Mouse (Mus musculus) MEL (cell line): Measurements from ENCODE around the gene Tcte1. TPM values are rescaled to one million over a fixed set of nuclear protein-coding genes. Genes with fewer than 3 reads are reported as not detected.

ENCODE experiments used
- DNase-seq: peaks from one replicate; pipeline ENCODE4 v3.0.0; 2011; ENCODE audit warnings: low read depth, low spot score
- H3K27ac ChIP-seq: 2 replicates; pipeline ENCODE4 v1.5.1; 2012; ENCODE audit warnings: low read depth, mild to moderate bottlenecking, control low read depth, low read length, moderate library complexity; ENCODE audit not compliant: control insufficient read depth
- H3K27me3 ChIP-seq, 2 experiments: fragments of 150-350 bp in 1 of 2; sonication (generic) in 1 of 2; 2 replicates each; pipeline ENCODE4 v1.6.1; 2012; ENCODE audit warnings: low read length in 2 of 2, mild to moderate bottlenecking in 2 of 2, improper control_type of control experiment in 1 of 2, moderate library complexity in 1 of 2; ENCODE audit not compliant: insufficient read depth in 2 of 2, control insufficient read depth in 1 of 2
- H3K36me3 ChIP-seq, 2 experiments: 2 replicates each; pipeline ENCODE4 v1.6.1; 2012 to 2014; ENCODE audit warnings: low read length in 2 of 2, improper control_type of control experiment in 1 of 2, inconsistent platforms in 1 of 2, mild to moderate bottlenecking in 1 of 2; ENCODE audit not compliant: insufficient read depth in 2 of 2, control insufficient read depth in 1 of 2
- H3K4me1 ChIP-seq, 2 experiments: fragments of 150-350 bp in 1 of 2; sonication (generic) in 1 of 2; 2 replicates each; pipeline ENCODE4 v1.6.1; 2012; ENCODE audit warnings: low read length in 2 of 2, improper control_type of control experiment in 1 of 2, mild to moderate bottlenecking in 1 of 2; ENCODE audit not compliant: insufficient read depth in 2 of 2, control insufficient read depth in 1 of 2
- H3K4me3 ChIP-seq, 2 experiments: fragments of 150-350 bp in 1 of 2; sonication (generic) in 1 of 2; 2 replicates each; pipeline ENCODE4 v1.5.1; 2012; ENCODE audit warnings: low read depth in 2 of 2, low read length in 2 of 2, mild to moderate bottlenecking in 2 of 2, moderate library complexity in 2 of 2, control low read depth in 1 of 2, improper control_type of control experiment in 1 of 2; ENCODE audit not compliant: control insufficient read depth in 1 of 2, insufficient read depth in 1 of 2
- H3K79me2 ChIP-seq: 2 replicates; pipeline ENCODE4 v1.6.1; 2012; ENCODE audit warnings: mild to moderate bottlenecking, low read length, moderate library complexity; ENCODE audit not compliant: control insufficient read depth, poor library complexity, insufficient read depth
- H3K9ac ChIP-seq: 2 replicates; pipeline ENCODE4 v1.6.1; 2012; ENCODE audit warnings: low read depth, mild to moderate bottlenecking, control low read depth, low read length, moderate library complexity; ENCODE audit not compliant: control insufficient read depth, poor library complexity, severe bottlenecking
- H3K9me3 ChIP-seq: fragments of 150-350 bp; sonication (generic); replicated peaks from 2 replicates; pipeline ENCODE4 v1.6.1; 2012; ENCODE audit warnings: mild to moderate bottlenecking, low read length, improper control_type of control experiment, moderate library complexity; ENCODE audit not compliant: insufficient read depth
- BHLHE40 ChIP-seq: IDR thresholded peaks from 2 replicates; pipeline ENCODE4 v1.6.1; 2012; ENCODE audit warnings: low read depth, mild to moderate bottlenecking, inconsistent platforms, low read length, improper control_type of control experiment, borderline replicate concordance
- CHD2 ChIP-seq: IDR thresholded peaks from 2 replicates; pipeline ENCODE4 v1.6.1; 2011; ENCODE audit warnings: low read length, improper control_type of control experiment
- EP300 ChIP-seq, 2 experiments: IDR thresholded peaks; 2 replicates each; pipeline ENCODE4 v1.6.1; 2011; ENCODE audit warnings: improper control_type of control experiment in 2 of 2, low read length in 2 of 2, low read depth in 1 of 2, mild to moderate bottlenecking in 1 of 2
- ETS1 ChIP-seq: IDR thresholded peaks from 2 replicates; pipeline ENCODE4 v1.6.1; 2012; ENCODE audit warnings: low read depth, mild to moderate bottlenecking, inconsistent platforms, low read length, improper control_type of control experiment, moderate library complexity
- MAFK ChIP-seq: IDR thresholded peaks from 2 replicates; pipeline ENCODE4 v1.6.1; 2011; ENCODE audit warnings: low read depth, mild to moderate bottlenecking, low read length, improper control_type of control experiment, borderline replicate concordance
- MAX ChIP-seq: IDR thresholded peaks from 2 replicates; pipeline ENCODE4 v1.6.1; 2011; ENCODE audit warnings: low read length, improper control_type of control experiment
- MAZ ChIP-seq: IDR thresholded peaks from 2 replicates; pipeline ENCODE4 v1.6.1; 2012; ENCODE audit warnings: low read depth, mild to moderate bottlenecking, inconsistent platforms, low read length, improper control_type of control experiment
- MXI1 ChIP-seq: IDR thresholded peaks from 2 replicates; pipeline ENCODE4 v1.6.1; 2011; ENCODE audit warnings: mild to moderate bottlenecking, low read depth, low read length, improper control_type of control experiment
- MYC ChIP-seq: IDR thresholded peaks from 2 replicates; pipeline ENCODE4 v1.6.1; 2011; ENCODE audit warnings: low read depth, mild to moderate bottlenecking, low read length, improper control_type of control experiment, moderate library complexity
- NELFE ChIP-seq: IDR thresholded peaks from 2 replicates; pipeline ENCODE4 v1.6.1; 2011; ENCODE audit warnings: low read depth, low read length, improper control_type of control experiment
- NRF1 ChIP-seq: IDR thresholded peaks from 2 replicates; pipeline ENCODE4 v1.6.1; 2014; ENCODE audit warnings: low read depth, mild to moderate bottlenecking, inconsistent platforms, low read length, improper control_type of control experiment, moderate library complexity; ENCODE audit not compliant: poor library complexity, insufficient read depth, severe bottlenecking
- RAD21 ChIP-seq: IDR thresholded peaks from 2 replicates; pipeline ENCODE4 v1.6.1; 2011; ENCODE audit warnings: mild to moderate bottlenecking, low read depth, low read length, improper control_type of control experiment
- SMC3 ChIP-seq: IDR thresholded peaks from 2 replicates; pipeline ENCODE4 v1.6.1; 2011; ENCODE audit warnings: low read depth, low read length, improper control_type of control experiment
- TBP ChIP-seq: IDR thresholded peaks from 2 replicates; pipeline ENCODE4 v1.8.0; 2011; ENCODE audit warnings: low read depth, low read length, improper control_type of control experiment
- UBTF ChIP-seq: IDR thresholded peaks from 2 replicates; pipeline ENCODE4 v1.6.1; 2012; ENCODE audit warnings: low read depth, mild to moderate bottlenecking, inconsistent platforms, low read length, improper control_type of control experiment, moderate library complexity, borderline replicate concordance; ENCODE audit not compliant: insufficient read depth
- USF2 ChIP-seq, 2 experiments: IDR thresholded peaks; 2 replicates each; pipeline ENCODE4 v1.6.1; 2011 to 2012; ENCODE audit warnings: improper control_type of control experiment in 2 of 2, low read length in 2 of 2, borderline replicate concordance in 1 of 2, inconsistent platforms in 1 of 2, low read depth in 1 of 2, mild to moderate bottlenecking in 1 of 2; ENCODE audit not compliant: insufficient read depth in 1 of 2
- ZC3H11A ChIP-seq: IDR thresholded peaks from 2 replicates; pipeline ENCODE4 v1.6.1; 2012; ENCODE audit warnings: low read depth, mild to moderate bottlenecking, inconsistent platforms, low read length, improper control_type of control experiment
- ZKSCAN1 ChIP-seq: IDR thresholded peaks from 2 replicates; pipeline ENCODE4 v1.6.1; 2012; ENCODE audit warnings: low read depth, mild to moderate bottlenecking, inconsistent platforms, low read length, improper control_type of control experiment, moderate library complexity
- ZNF384 ChIP-seq: IDR thresholded peaks from 2 replicates; pipeline ENCODE4 v1.6.1; 2012; ENCODE audit warnings: low read depth, mild to moderate bottlenecking, inconsistent platforms, low read length, improper control_type of control experiment
- polyA plus RNA-seq, 2 experiments: library from polyadenylated mRNA; stranded (reverse) in 1 of 2; unstranded in 1 of 2; fragments of >175 nt in 1 of 2; fragments of >200 nt in 1 of 2; gene quantifications; 2 replicates each; pipeline versions ENCODE4 v1.2.1 to v1.2.4; 2012; ENCODE audit warnings: low replicate concordance in 2 of 2, low read depth in 1 of 2; ENCODE audit not compliant: insufficient read length in 2 of 2, insufficient read depth in 1 of 2, missing spikeins in 1 of 2
- total RNA-seq: library from RNA; depleted of rRNA; stranded (reverse); fragments of 300-350 nt; gene quantifications from 2 replicates; pipeline ENCODE4 v1.2.3, GENCODE M21; 2012

The Tcte1 gene
- total and polyA plus RNA-seq, 3 experiments = not detected

DNA sequence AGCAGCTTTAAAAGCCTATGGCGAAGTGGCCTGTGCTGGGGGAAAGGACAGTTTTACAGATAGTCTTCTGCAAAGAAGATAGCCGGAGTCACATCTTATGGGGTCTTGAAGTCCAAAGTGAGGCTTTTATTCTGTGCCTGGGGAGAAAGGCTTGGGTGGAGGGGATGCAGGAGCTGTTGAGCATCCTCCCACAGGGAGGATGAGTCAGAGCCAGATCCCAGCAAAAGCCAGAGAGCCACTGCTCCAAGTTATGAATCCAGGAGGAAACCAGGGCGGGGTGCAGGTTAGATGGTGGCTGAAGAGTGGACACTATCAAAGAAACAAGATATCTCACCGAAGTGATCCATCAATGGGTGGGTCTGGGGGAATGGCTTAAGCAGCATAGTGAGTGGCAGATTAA is 11.5 kb upstream of the Tcte1 start:
- DNase-seq = no peak
- H3K27me3 ChIP-seq = no peaks in the 10 kb centered on the region
- TF ChIP-seq MAFK (no peak), MXI1 (no peak), MYC (no peak), NRF1 (no peak), UBTF (no peak), ZKSCAN1 (no peak), TBP (no peak), BHLHE40 (no peak), ETS1 (no peak), MAZ (no peak), CHD2 (no peak), SMC3 (no peak), RAD21 (no peak), ZC3H11A (no peak), MAX (no peak), ZNF384 (no peak)
- TF ChIP-seq, all 39 proteins: peak for 0
- Histone ChIP-seq H3K4me3 (no peak overlapping the region), H3K36me3 (peaks cover 0 to 14% of the 10 kb centered on the region in 2 experiments; a peak in 3 of 4 replicates), H3K9me3 (no peaks in the 10 kb centered on the region), H3K4me1 (peaks cover 7 to 11% of the 10 kb centered on the region in 2 experiments), H3K79me2 (no peaks in the 10 kb centered on the region; the same call in 1 of the 2 replicates), H3K9ac (no peak overlapping the region), H3K27ac (no peak overlapping the region)

DNA sequence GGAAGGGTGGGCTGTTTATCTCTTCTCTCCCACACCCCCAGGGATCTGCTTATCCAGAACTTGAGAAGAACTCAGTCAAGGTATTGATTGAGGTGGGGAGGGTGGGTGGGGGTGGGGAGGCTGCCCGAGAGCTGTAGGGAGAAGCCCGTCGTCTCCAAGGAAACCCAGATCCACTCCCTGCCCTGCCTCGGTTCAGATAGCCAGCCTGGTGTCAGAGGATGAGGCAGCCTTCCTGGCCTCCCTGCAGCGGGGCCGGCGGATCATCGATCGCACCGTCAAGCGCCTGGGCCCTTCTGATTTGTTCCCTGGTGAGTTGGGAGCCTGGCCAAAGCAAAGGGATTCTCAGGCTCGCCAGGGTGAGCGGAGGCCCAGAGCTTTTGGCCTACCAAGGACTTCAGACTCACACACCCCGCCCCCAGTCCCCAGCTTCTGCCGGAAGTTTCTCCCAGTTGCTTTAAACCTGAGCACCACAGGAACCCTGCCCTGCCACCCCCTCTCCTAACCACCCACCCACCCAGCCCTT is 8.0 kb upstream of the Tcte1 start:
- Histone ChIP-seq H3K4me1 (peaks cover 4 to 10% of the 10 kb centered on the region in 2 experiments), H3K9me3 (no peaks in the 10 kb centered on the region), H3K36me3 (peaks cover 0 to 8% of the 10 kb centered on the region in 2 experiments; a peak in 3 of 4 replicates), H3K27me3 (no peaks in the 10 kb centered on the region), H3K4me3 (no peak overlapping the region), H3K79me2 (no peaks in the 10 kb centered on the region), H3K9ac (no peak overlapping the region), H3K27ac (no peak overlapping the region)
- DNase-seq = no peak
- TF ChIP-seq NELFE = no peak
- TF ChIP-seq USF2 (IDR thresholded peaks at IDR 0.05; ENCODE audit: borderline replicate concordance in 1 of 2, insufficient read depth in 1 of 2, low read depth in 1 of 2, low read length in 2 of 2) = no peak
- TF ChIP-seq EP300 (IDR thresholded peaks at IDR 0.05; ENCODE audit: low read depth in 1 of 2, low read length in 2 of 2) = no peak
